Mouse (Mus musculus) brain, embryonic 14.5 days (tissue): ENCODE measurements at regions not wholly inside any gene's neighbourhood (a gene's known extent, or its start where the extent isn't known, plus 50 kb on each side); places are given as distances from the start of the nearest gene placed in this dataset.

ENCODE experiments used
- CTCF ChIP-seq: fragments of 200-500 bp; IDR thresholded peaks from 2 replicates; pipeline ENCODE4 v1.5.1; 2012; ENCODE audit warnings: inconsistent platforms, mild to moderate bottlenecking, moderate library complexity, borderline replicate concordance; ENCODE audit not compliant: insufficient read depth, insufficient read length; ENCODE audit errors: extremely low read depth
- POLR2A ChIP-seq: fragments of 200-500 bp; IDR thresholded peaks from 2 replicates; pipeline ENCODE4 v1.6.1; 2012; ENCODE audit warnings: mild to moderate bottlenecking, inconsistent platforms, borderline replicate concordance; ENCODE audit not compliant: poor library complexity, insufficient read depth, insufficient read length, severe bottlenecking; ENCODE audit errors: extremely low read depth

- TF ChIP-seq POLR2A, result no peak
- no peak for TF ChIP-seq CTCF
These were observed 78.0 kb upstream of the Gm11232 start for GRCm38 (mm10) chr4:71835737-71836136.
